Mouse (Mus musculus) heart, postnatal 14 days (tissue): ENCODE data around the gene Cnpy1. TPM values are rescaled to one million over a fixed set of nuclear protein-coding genes. Genes with fewer than 3 reads are reported as not detected.

Experiments
- DNase-seq, 2 experiments: peaks; one replicate each; pipeline ENCODE4 v3.0.0; 2021 to 2022
- intact Hi-C: fragments of 180-260 bp; cut with DNase I; formaldehyde crosslinking; loops from one replicate; pipeline ENCODE4 v1.15.1; 2025
- total RNA-seq, 2 experiments: library from RNA; stranded (reverse); gene quantifications; 2 replicates each; pipeline ENCODE4 v1.2.3; 2021

Cnpy1 gene
- total RNA-seq, 2 experiments from 2014 or later = not detected

DNA sequence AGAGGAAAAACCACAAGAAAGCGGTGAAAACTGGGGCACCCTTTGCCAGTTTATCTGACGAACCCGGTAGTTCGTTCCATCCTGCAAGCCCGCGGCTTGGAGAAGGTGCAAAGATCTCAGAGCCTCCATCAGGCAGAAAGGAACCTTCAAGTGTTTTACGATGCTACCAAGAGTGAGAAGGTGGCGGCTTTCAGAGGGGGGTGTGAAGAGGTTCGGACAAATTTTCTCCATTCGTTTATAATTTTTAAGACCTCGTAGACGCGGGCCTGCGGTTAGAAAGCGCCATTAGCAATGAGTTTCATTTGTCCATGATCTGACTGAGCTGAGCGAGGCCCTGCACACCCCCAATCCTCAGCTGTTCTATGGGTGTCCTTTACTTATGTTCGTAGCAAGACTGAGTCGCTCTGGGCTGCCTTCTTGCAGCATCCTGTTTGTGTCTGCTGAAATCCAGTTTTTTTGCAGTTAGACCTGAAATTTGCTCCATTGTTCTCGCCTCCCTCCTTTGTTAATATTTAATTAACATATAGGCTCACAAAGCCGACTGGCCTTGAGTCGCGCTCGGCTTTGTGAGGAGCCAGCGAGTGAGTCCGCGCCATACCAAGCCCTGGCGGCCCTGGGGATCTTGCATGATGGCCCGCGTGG, 77.9 kb downstream of the Cnpy1 start:
- intact Hi-C loops = loop anchor here (5.0 kb wide), 1 partner anchor 45 kb away; no protein-coding TSS in a partner anchor
- no peak for DNase-seq

DNA sequence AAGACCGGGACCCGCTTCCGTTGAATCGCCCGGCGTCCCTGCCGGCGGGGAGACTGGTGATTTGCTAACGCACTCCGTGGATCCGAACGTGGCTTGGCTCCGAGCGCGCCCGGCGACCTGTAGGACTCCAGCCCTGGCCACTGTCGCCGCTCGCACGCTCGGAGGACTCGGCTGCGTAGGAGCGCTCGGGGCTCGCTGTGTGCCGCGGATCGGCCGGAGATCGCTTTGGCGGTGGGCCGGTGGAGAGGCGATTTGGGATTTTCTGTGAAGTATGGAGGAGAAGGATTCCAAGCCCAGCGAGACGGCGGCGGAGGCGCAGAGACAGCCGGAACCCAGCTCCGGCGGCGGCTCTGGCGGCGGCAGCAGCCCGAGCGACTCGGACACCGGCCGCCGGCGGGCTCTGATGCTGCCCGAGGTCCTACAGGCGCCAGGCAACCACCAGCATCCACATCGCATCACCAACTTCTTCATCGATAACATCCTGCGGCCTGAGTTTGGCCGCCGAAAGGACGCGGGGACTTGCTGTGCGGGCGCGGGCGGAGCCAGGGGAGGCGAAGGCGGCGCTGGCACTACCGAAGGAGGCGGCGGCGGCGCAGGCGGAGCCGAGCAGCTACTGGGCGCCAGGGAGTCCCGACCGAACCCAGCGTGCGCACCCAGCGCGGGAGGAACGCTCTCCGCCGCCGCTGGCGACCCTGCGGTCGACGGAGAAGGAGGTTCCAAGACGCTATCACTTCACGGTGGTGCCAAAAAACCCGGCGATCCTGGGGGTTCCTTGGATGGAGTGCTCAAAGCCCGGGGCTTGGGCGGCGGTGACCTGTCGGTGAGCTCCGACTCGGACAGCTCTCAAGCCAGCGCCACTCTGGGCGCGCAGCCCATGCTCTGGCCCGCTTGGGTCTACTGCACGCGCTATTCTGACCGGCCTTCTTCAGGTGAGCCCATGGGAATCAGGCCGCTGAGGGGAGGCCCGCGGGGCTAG, 79.1 kb downstream of the Cnpy1 start:
- peak; percentile 36 for DNase-seq
- intact Hi-C loops = loop anchor here (5.0 kb wide), 1 partner anchor 44 kb away; no protein-coding TSS in a partner anchor

DNA sequence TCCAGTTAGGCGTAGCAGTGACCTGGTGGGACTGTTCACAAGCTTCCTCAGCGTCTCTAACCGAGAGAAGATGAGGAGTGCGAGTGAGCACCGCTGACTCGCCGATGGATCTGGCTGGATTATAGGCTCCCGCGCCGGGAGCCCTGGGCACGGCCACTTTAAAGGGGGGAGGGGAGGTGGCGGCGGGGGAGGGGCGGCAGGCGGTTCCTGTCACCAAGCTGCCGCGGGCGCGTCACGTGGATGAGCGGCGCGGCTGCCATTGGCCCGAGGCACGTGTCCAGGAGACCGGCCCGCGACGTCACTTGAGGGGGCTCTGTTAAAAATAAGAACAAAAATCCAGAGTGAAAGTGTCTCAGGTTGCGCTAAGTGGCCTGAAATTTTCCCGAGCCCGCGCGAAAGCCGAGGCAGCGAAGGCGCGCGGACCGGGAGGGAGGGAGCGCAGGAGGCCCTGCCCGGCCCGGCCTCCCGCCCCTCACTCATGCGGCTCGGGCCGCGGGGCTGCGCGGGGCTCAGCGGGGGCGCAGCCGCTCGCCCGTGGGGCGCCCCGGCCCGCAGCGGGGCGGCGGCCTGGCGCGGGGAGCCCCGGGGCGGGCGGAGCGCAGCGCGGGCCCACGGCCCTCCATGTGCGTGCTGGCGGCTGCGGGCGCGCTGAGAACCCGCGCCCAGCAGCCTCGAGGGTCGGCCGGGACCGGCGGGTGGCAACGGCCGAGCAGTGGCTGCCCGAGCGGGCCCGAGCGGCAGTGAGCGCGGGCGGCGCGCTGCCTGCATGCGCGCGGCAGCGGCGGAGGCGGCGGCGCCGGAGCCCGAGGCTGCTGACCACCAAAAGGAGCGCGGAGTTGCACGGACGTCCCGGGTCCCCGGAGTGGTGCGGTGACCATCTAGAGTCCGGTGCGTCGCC, 80.0 kb downstream of the Cnpy1 start, which contains the start of gene En2:
TSS of gene En2 (plus strand) at position 337 of the 898 bp plus-strand sequence.
- intact Hi-C loops = loop anchor here (5.0 kb wide), 1 partner anchor 43 kb away; no protein-coding TSS in a partner anchor

DNA sequence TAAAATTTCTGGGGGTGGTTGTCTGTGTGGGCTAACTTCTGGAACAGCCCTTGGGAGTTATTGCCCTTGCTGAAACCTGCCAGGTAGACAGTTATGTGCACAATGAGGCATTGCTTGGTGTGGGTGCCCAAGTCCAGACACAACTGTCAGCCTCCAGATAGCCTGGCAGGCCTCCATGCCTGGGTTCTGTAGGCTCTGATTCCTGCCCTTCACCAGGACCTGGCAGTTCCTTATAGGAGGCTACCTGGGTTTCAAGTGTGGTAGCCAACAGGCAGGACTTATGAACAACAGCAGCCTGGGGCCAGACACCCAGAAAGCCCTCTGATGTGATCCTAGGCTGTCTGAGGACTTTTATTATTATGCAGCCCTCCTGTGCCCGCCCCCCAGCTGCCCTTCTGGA, 81.7 kb downstream of the Cnpy1 start:
- intact Hi-C loops = no loop called here
- DNase-seq = no peak

More for the DNA sequence above, 80.0 kb downstream of the Cnpy1 start, which contains the start of gene En2:
- DNase-seq = peak; percentile 55 to 62

DNA sequence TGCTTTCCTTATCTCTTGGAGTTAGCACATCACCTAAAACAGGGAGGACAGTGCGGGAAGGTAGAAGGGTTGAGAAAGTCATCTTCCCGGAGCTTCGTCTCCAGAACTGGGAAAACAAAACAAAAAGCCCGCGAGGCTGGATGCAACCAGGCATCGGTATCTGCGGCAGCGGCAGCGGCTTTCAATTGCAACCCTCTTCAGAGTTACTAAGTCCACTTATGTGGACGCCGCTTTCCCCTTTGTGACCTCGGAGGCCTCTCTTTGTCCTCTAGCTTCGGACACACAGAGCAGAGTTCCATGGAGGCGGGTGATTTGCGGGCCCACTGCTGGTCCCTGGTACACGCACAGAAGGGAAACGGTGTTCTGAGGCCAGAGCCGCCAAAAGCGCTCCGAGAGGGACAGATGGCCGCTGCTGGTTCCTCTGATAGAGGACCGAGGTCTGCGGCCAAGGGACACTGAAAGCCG, 83.6 kb downstream of the Cnpy1 start:
- no peak for DNase-seq
- intact Hi-C loops = no loop called here

DNA sequence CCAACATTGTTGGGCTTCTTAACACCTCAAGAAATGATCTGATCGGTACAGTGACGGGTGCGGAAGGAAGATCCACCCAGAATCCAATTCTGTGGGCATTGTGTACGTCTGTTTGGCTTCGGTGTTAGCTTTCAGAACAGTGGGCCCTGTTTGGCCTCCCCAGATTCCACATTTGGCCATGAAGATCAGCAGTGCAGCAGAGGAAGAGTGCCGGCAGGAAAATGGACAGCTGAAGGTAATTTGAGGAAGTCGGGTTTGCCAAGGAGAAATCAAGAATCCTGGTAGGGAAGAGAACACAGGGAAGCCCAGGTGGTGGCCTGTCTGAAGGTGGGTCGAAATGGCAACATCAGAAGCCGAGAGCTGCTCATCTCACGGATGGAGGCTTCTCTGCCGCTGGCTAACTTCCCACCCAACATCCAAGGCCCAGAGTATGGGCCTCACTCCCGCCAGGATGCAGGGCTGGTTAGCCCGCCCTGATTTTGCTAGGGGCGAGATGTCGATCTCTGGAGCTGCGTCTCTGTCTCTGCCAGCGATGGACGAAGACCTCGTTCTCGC, 84.1 kb downstream of the Cnpy1 start:
- intact Hi-C loops = no loop called here
- DNase-seq = no peak

DNA sequence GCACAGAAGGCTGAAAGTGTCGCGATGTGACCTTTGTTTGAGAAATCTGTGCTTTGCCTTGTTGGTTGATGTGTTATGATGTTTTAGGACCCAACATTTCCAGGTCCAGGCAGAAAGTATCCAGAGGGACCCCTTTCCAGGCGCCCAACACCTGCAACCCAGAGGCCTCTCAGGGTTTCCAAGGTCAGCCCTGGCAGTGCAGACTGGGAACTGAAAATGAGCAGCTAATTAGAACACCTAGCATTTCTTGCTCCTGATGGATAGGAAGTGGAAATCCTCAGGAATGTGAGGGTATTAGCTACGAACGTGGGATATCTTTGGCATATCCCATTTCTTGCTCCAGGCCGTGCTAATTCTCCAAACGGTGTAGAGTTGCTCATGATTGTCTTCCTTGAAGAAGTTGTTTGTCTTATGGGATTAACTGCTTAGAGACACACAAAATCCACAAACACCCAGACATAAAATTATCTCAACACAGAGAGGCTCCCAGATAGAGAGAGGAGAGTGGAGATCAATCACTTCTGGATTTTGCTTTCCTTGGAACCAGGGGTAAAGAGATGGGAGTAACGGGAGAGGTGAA, 85.6 kb downstream of the Cnpy1 start:
- DNase-seq = no peak
- intact Hi-C loops = no loop called here

DNA sequence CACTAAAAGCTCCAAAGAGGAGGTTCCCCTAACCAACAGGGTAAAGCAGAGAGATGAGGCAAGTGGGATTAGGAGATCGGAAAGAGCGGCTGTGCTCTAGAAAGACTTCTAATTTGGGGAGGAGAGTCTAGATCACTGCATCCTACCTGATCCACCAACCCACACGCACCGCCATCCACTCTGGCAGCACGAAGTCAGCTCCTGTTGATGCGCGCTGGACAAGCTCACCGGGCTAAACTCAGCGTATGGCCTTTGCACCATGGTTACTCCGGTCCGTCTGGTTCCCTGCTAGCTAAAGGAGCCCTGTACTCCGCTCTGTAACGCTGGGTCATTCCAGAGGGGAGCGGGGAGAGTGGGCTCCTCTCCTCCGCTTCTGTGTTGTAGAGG, 86.5 kb downstream of the Cnpy1 start:
- intact Hi-C loops = no loop called here
- DNase-seq = no peak

DNA sequence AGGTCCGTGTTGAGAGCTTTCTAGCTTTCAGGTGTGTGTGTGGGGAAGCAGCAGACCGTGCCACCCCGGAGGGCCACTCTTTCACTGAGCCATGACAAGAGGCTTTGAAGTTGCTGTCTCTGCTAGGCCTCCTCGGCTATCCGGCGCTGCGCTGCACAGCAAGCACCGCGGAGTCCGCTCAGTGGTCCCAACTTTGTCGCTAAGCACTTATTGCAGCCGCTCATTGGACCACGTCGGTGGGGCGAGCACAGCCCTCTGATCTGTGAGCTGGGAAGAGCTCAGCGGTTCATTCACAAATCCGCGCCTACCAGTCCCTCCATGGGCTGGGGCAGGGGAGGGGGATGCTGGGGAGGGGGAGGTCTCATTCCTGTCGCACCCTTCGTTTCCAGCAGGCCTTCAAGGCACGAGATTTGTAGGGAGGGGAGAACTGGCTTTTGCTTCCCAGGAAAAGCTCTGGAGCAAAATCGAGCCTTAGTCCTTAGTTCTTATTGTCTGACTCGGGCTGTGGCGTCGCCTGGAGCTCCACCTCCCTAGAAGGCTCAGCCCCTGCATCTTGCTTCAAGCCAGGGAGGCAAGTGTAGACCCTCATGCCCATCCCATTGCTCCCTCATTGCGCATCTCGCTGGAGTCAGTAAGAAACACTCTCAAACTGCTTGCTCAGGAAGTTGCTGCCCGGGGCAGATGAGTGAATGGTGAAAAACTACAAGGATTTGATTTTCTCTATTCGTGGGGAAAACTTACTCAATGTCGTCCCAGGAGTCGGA, 87.1 kb downstream of the Cnpy1 start:
- no peak for DNase-seq
- intact Hi-C loops = no loop called here

DNA sequence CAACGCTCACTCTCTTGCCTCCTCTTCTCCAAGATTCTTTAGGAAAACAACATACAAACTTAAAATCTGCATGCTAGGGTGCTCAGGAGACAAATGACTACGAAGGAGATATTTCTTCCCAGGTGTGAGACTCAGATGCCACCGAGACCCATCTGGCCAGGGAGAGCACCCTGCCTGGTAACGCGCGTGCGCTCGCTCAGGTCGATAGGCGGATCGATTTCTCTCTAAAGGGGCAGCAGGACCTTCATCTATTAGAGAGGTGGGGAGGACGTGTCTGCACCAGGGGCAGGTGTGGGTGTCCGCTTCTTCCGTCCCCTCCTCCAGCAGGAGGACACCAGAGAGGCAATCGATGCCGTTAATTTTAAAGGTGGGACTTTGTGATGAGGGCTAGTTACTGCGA, 87.8 kb downstream of the Cnpy1 start:
- intact Hi-C loops = no loop called here

DNA sequence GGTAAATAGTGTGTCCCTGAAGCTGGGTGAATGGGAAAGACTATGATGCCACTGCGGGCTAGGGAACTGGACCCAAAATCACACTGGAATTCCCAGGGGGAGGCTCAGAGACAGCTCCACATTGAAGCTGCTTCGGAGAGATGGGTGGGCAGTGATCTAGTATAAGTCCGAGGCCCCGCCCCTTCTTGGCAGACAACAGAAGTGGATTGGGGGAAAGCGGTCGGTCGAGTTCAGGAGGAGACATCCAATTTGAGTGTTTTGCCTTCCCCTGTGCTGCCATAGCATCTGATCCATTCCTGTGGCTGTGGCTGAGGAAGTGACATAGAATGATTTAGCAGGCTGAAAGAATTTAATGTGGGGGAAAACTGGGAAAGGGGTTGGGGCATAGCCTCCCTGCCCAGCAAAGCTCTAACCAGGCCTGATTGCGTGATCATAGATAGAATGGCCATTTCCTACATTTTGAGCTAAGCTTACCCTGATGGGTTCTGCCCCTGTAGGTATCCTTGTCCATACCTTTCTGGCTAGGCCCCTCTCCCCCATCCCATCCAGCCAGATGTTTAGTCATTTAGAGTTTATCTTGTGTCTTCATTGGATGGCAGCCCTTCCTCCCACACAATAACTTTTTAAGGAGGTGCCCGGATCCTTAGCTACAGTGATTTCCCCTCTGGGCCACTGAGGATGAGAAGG, 88.4 kb downstream of the Cnpy1 start:
- intact Hi-C loops = no loop called here
- no peak for DNase-seq

More for the DNA sequence above, 87.8 kb downstream of the Cnpy1 start:
- DNase-seq = no peak

Other genes with a start within 250 kb of the Cnpy1 start
- gene Insig1, start 174.4 kb downstream of the Cnpy1 start, total RNA-seq = 10 to 100 TPM; 14.2 to 14.7 TPM
- gene En2, start 80.1 kb downstream of the Cnpy1 start, total RNA-seq = not detected
- gene Rbm33, start 71.3 kb upstream of the Cnpy1 start, total RNA-seq = 10 to 100 TPM; 33.7 to 39.7 TPM
- gene Shh, start 221.4 kb upstream of the Cnpy1 start, total RNA-seq = not detected